Mouse (Mus musculus): ENCODE measurements around the gene Asphd2.

DNA sequence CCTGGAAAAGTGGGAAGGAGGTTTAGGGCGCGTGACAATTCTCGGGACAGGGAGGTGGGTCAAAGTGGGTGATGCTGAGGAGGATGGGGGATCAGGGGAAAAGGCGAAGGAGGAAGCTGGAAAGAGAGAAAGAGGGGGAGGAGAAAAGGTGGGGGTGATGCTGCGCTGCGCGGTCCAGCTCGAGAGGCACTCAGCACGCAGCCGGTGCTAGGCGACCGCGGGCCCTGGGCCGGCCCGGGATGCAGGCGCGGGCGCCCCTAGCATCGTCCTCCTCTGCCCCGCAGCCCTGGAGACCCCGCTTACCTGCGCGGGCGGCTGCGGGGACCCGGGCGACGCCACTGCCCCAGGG, 277 bp downstream of the Asphd2 start:
- TF ChIP-seq GATA1 (IDR thresholded peaks at IDR 0.05; ENCODE audit: borderline replicate concordance, low read length) (no peak), FLI1 (IDR thresholded peaks at IDR 0.05; ENCODE audit: low read length) (no peak)

Measured in megakaryocyte, embryonic 14.5 days (primary cell).